Mouse (Mus musculus) B cell, adult (primary cell): ENCODE results near the gene Myh3. TPM values are rescaled to one million over a fixed set of nuclear protein-coding genes. Genes with fewer than 3 reads are reported as not detected.

Source experiments
- total RNA-seq: library from RNA; stranded (reverse); gene quantifications from 4 replicates; pipeline ENCODE4 v1.2.4, GENCODE M21; 2023; ENCODE audit not compliant: inconsistent age

Gene Myh3
- total RNA-seq = not detected in 4 replicates

GRCm38 (mm10) chr11:67078000-67078399 lies at the start of gene Myh3:
TSS of gene Myh3 (plus strand) at chr11:67078300.

GRCm38 (mm10) chr11:67052321-67052952 lies 25.7 kb upstream of the Myh3 start, which contains the start of the genes Adprm and Sco1:
TSS of gene Adprm (minus strand) at chr11:67052594.
TSS of gene Sco1 (plus strand) at chr11:67052670.

Other genes with a start within 250 kb of the Myh3 start
- gene Pirt, start 166.3 kb upstream of the Myh3 start, total RNA-seq = not detected in 4 replicates
- gene Tmem238l, start 121.7 kb upstream of the Myh3 start, total RNA-seq = not detected in 4 replicates
- 0.80 to 1.4 TPM (median 0.96 TPM) in 4 replicates for gene Tmem220, start 53.1 kb upstream of the Myh3 start, total RNA-seq
- 29.2 to 40.2 TPM (median 30.7 TPM) in 4 replicates for gene Adprm, start 25.7 kb upstream of the Myh3 start, total RNA-seq
- gene Sco1, start 25.6 kb upstream of the Myh3 start, total RNA-seq = 9.1 to 13.3 TPM (median 10.6 TPM) in 4 replicates
- not detected in 4 replicates for gene Myh2, start 92.7 kb downstream of the Myh3 start, total RNA-seq
- not detected in 4 replicates for gene Myh1, start 121.8 kb downstream of the Myh3 start, total RNA-seq
- gene Myh4, start 159.7 kb downstream of the Myh3 start, total RNA-seq = not detected in 4 replicates
- gene Myh8, start 198.8 kb downstream of the Myh3 start, total RNA-seq = not detected in 4 replicates
- gene Myh13, start 243.4 kb downstream of the Myh3 start, total RNA-seq = 0.10 TPM in 1 of 4 replicates, not detected in the others